Mouse (Mus musculus) erythroblast, embryonic 14.5 days (primary cell): ENCODE measurements around the gene Ppp1r1a.

Experiments used
- GATA1 ChIP-seq: IDR thresholded peaks from 2 replicates; pipeline ENCODE4 v1.6.1; 2012; ENCODE audit warnings: low read length, inconsistent platforms, mixed read lengths
- TAL1 ChIP-seq: IDR thresholded peaks from 3 replicates; pipeline ENCODE4 v1.6.1; 2012; ENCODE audit warnings: low read length, inconsistent platforms, mixed read lengths

- TF ChIP-seq GATA1 (no peak), TAL1 (no peak)
Measured at GRCm38 (mm10) chr15:103530372-103530771, 7.4 kb downstream of the Ppp1r1a start.
